Mouse (Mus musculus): ENCODE measurements around the gene Slc38a10. TPM values are rescaled to one million over a fixed set of nuclear protein-coding genes. Genes with fewer than 3 reads are reported as not detected.
A peak's percentile ranks its signal among the peaks of the same experiment; 100 is the strongest.

Gene Slc38a10
- polyA plus RNA-seq, 2 experiments = 71.9 to 92.3 TPM

DNA sequence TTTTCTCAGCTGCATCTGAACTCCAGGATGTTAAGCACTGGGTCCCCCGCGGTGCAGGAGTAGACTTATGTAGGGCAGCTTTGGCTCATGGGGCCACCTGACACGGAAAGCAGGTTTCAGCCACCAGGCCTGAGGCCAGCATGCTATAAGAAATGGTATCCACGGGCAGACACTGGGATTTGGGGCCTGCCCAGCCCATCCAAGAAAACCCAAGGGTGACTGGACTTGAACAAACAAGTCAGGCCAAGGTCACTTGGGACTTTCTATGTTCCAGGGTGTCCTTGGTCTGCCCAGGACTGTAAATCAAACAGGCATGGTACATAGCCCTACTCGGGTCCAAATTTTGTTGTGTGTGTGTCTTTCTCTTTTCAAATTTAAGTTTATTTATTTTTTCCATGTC lies 15.9 kb upstream of the Slc38a10 start:
- Histone ChIP-seq H3K27ac (replicated peaks; ENCODE audit: low read depth, low read length) (no peak overlapping the region), H3K4me3 (replicated peaks; ENCODE audit: low read length) (no peak overlapping the region), H3K4me2 (replicated peaks; ENCODE audit: low read depth, low read length, severe bottlenecking) (no peak overlapping the region), H3K4me1 (ENCODE audit: control insufficient read depth, insufficient read depth, low read length) (peaks cover 18% of the 10 kb centered on the region), H3K36me3 (ENCODE audit: control insufficient read depth, insufficient read depth, low read length) (no peaks in the 10 kb centered on the region), H3K27me3 (ENCODE audit: control insufficient read depth, insufficient read depth, low read length) (no peaks in the 10 kb centered on the region), H3K9me3 (ENCODE audit: control insufficient read depth, low read length) (no peaks in the 10 kb centered on the region), H3K9ac (ENCODE audit: low read depth, low read length, severe bottlenecking) (no peak overlapping the region)
- no peak for DNase-seq (ENCODE audit: low spot score)
- no peak for ATAC-seq (ENCODE audit: low FRiP score, low read depth)
- TF ChIP-seq POLR2A (IDR thresholded peaks at IDR 0.05; ENCODE audit: borderline replicate concordance, extremely low read depth, insufficient read depth, insufficient read length) = no peak
- WGBS = 34% methylated on average over 5 of the region's 5 CpGs

DNA sequence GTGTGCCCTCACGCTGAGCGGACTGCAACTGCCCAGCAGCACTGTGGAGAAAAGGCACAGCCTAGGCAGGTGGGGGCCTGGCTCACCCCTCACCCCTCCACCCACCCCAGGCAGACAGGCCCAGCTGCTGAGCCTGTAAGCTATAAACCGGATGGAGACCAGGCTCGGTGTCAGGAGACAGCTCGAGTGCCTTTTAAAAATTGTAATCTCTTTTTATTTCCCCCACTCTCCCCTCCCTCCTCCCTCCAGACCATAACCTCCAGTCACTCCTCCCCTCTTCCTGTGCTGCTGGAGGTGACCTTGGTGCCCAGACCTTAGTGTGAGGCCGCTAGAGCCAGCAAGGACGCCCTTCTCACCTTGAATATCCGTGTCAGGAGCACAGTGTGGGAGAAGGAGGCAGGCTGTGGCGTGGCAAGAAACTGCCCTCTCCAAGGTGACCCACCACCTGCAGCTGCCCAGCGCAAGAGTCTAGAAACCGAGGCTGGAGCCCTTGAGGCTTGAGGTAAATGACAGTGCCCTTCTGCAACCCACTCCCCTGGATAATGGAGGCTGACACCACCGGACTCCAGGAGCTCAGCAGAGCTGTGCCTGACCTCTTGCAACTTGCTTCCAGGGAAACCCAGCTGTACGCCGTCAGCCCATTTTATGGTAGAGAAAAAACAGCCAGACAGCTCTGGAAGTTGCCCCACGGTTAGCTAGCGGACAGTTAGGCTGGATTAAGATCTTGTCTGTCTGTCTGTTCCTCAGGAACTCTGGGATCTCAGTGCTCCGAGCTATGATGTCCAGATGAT lies 13.5 kb upstream of the Slc38a10 start:
- Histone ChIP-seq H3K27ac (replicated peaks; ENCODE audit: low read depth, low read length) (no peak overlapping the region), H3K4me3 (replicated peaks; ENCODE audit: low read length) (no peak overlapping the region), H3K9ac (ENCODE audit: low read depth, low read length, severe bottlenecking) (no peak overlapping the region)

DNA sequence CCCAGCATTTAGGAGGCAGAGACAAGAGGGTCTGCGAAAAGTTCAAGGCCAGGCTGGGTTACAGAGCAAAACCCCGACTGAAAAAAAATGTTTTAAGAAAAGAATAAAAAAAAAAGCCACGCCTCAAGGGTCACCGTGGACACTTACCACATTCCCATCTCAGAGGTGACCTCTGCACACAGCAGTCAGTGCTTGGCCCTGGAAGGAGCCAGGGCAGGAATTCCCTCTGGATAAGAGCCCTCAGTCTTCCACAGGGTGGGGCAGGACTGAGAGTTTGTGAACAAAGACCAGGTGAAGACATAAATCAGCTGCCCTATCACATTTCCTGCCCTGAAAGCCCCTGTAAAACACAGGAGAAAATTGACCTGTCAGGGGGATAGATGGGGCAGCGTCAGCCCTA lies 12.9 kb upstream of the Slc38a10 start:
- 25% methylated on average over 5 of the region's 5 CpGs for WGBS
- Histone ChIP-seq H3K4me2 (replicated peaks; ENCODE audit: low read depth, low read length, severe bottlenecking) (no peak overlapping the region), H3K27ac (replicated peaks; ENCODE audit: low read depth, low read length) (no peak overlapping the region), H3K4me1 (ENCODE audit: control insufficient read depth, insufficient read depth, low read length) (peaks cover 21% of the 10 kb centered on the region), H3K9ac (ENCODE audit: low read depth, low read length, severe bottlenecking) (no peak overlapping the region), H3K9me3 (ENCODE audit: control insufficient read depth, low read length) (no peaks in the 10 kb centered on the region), H3K36me3 (ENCODE audit: control insufficient read depth, insufficient read depth, low read length) (no peaks in the 10 kb centered on the region), H3K4me3 (replicated peaks; ENCODE audit: low read length) (no peak overlapping the region), H3K27me3 (ENCODE audit: control insufficient read depth, insufficient read depth, low read length) (no peaks in the 10 kb centered on the region)
- DNase-seq (ENCODE audit: low spot score) (no peak), ATAC-seq (ENCODE audit: low FRiP score, low read depth) (no peak)
- TF ChIP-seq POLR2A (IDR thresholded peaks at IDR 0.05; ENCODE audit: borderline replicate concordance, extremely low read depth, insufficient read depth, insufficient read length) = no peak

More for the DNA sequence above, 13.5 kb upstream of the Slc38a10 start:
- H3K4me2 ChIP-seq (replicated peaks; ENCODE audit: low read depth, low read length, severe bottlenecking) = no peak overlapping the region
- no peaks in the 10 kb centered on the region for H3K27me3 ChIP-seq (ENCODE audit: control insufficient read depth, insufficient read depth, low read length)
- no peak for TF ChIP-seq POLR2A (IDR thresholded peaks at IDR 0.05; ENCODE audit: borderline replicate concordance, extremely low read depth, insufficient read depth, insufficient read length)
- peaks cover 21% of the 10 kb centered on the region for H3K4me1 ChIP-seq (ENCODE audit: control insufficient read depth, insufficient read depth, low read length)
- 18% methylated on average over 17 of the region's 17 CpGs for WGBS
- no peaks in the 10 kb centered on the region for H3K9me3 ChIP-seq (ENCODE audit: control insufficient read depth, low read length)
- H3K36me3 ChIP-seq (ENCODE audit: control insufficient read depth, insufficient read depth, low read length) = no peaks in the 10 kb centered on the region
- DNase-seq (ENCODE audit: low spot score) = no peak
- peak; percentile 69; the same call in 1 of the 2 replicates for ATAC-seq (ENCODE audit: low FRiP score, low read depth)

DNA sequence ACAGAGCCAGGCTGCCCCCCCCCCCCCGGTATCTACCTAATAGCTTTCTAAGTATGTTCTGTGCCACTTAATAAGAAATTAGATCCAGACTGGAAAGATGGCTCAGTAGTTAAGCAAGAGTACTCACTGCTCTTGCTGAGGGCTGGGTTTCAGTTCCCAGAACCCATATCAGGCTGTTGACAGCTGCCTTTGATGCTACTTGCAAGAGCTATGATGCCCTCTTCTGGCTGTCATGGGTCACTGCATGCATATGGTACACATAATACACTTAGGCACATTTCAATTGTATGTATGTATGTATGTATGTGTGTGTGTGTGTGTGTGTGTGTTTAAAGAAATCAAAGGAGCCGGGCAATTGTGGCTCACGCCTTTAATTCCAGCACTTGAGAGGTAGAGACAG lies 12.1 kb upstream of the Slc38a10 start:
- H3K4me1 ChIP-seq (ENCODE audit: control insufficient read depth, insufficient read depth, low read length) = peaks cover 21% of the 10 kb centered on the region
- no peaks in the 10 kb centered on the region for H3K36me3 ChIP-seq (ENCODE audit: control insufficient read depth, insufficient read depth, low read length)

DNA sequence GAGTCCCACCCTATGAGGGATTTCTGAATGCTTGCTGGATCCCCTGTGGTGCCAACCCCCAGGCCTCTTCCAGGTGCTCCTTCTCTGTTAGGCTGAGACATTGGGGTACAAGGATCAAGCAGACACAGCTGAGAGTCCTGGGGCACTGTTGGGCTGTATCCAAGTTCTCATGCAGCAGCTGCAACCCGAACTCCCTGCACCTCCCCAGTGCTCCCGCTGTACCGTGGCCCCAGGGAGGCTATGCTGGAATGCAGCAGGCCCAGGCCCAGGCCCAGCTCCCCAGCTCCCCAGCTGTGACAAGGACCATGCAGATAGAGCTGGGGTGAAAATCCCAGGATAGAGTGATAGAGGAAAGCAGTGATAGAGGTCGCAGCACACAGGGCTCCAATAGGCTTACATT lies 10.1 kb upstream of the Slc38a10 start:
- H3K9me3 ChIP-seq (ENCODE audit: control insufficient read depth, low read length) = no peaks in the 10 kb centered on the region
- WGBS = 44% methylated on average over 4 of the region's 4 CpGs
- H3K9ac ChIP-seq (ENCODE audit: low read depth, low read length, severe bottlenecking) = peak overlapping the region; percentile 21; the same call in 1 of the 2 replicates
- DNase-seq (ENCODE audit: low spot score) (peak; percentile 42), ATAC-seq (ENCODE audit: low FRiP score, low read depth) (peak; percentile 53; the same call in 1 of the 2 replicates)
- no peak for TF ChIP-seq POLR2A (IDR thresholded peaks at IDR 0.05; ENCODE audit: borderline replicate concordance, extremely low read depth, insufficient read depth, insufficient read length)
- H3K4me1 ChIP-seq (ENCODE audit: control insufficient read depth, insufficient read depth, low read length) = peaks cover 17% of the 10 kb centered on the region
- no peaks in the 10 kb centered on the region for H3K27me3 ChIP-seq (ENCODE audit: control insufficient read depth, insufficient read depth, low read length)
- H3K36me3 ChIP-seq (ENCODE audit: control insufficient read depth, insufficient read depth, low read length) = no peaks in the 10 kb centered on the region
- no peak overlapping the region for H3K4me2 ChIP-seq (replicated peaks; ENCODE audit: low read depth, low read length, severe bottlenecking)
- H3K27ac ChIP-seq (replicated peaks; ENCODE audit: low read depth, low read length) = no peak overlapping the region
- H3K4me3 ChIP-seq (replicated peaks; ENCODE audit: low read length) = no peak overlapping the region

More for the DNA sequence above, 12.1 kb upstream of the Slc38a10 start:
- no peak overlapping the region for H3K9ac ChIP-seq (ENCODE audit: low read depth, low read length, severe bottlenecking)
- DNase-seq (ENCODE audit: low spot score) (no peak), ATAC-seq (ENCODE audit: low FRiP score, low read depth) (no peak)
- H3K4me3 ChIP-seq (replicated peaks; ENCODE audit: low read length) = no peak overlapping the region
- no peak overlapping the region for H3K27ac ChIP-seq (replicated peaks; ENCODE audit: low read depth, low read length)
- no peak overlapping the region for H3K4me2 ChIP-seq (replicated peaks; ENCODE audit: low read depth, low read length, severe bottlenecking)
- no peaks in the 10 kb centered on the region for H3K27me3 ChIP-seq (ENCODE audit: control insufficient read depth, insufficient read depth, low read length)
- WGBS = 81% methylated on average over 3 of the region's 3 CpGs
- no peaks in the 10 kb centered on the region for H3K9me3 ChIP-seq (ENCODE audit: control insufficient read depth, low read length)
- TF ChIP-seq POLR2A (IDR thresholded peaks at IDR 0.05; ENCODE audit: borderline replicate concordance, extremely low read depth, insufficient read depth, insufficient read length) = no peak

Measured in limb, embryonic 14.5 days (tissue).